Mouse (Mus musculus) heart, postnatal 36 days (tissue): ENCODE measurements around the gene Krr1. TPM values are rescaled to one million over a fixed set of nuclear protein-coding genes. Genes with fewer than 3 reads are reported as not detected.

Experiments
- total RNA-seq, 2 experiments: library from RNA; stranded (reverse); gene quantifications; 2 replicates each; pipeline ENCODE4 v1.2.3; 2021

Krr1 gene
- total RNA-seq, 2 experiments from 2014 or later: 25.6 to 26.2 TPM

Other genes with a start within 250 kb of the Krr1 start
- 1 to 10 TPM; 1.2 to 1.8 TPM for gene Glipr1, start 30.0 kb downstream of the Krr1 start, total RNA-seq
- gene Glipr1l1, start 87.5 kb downstream of the Krr1 start, total RNA-seq: not detected
- gene Glipr1l2, start 110.7 kb downstream of the Krr1 start, total RNA-seq: not detected
- not detected for gene Glipr1l3, start 187.7 kb downstream of the Krr1 start, total RNA-seq
- not detected for gene Caps2, start 191.0 kb downstream of the Krr1 start, total RNA-seq